Mouse (Mus musculus): ENCODE results near the gene Erlin1. TPM values are rescaled to one million over a fixed set of nuclear protein-coding genes. Genes with fewer than 3 reads are reported as not detected.

The Erlin1 gene
- polyA plus RNA-seq, 2 experiments from 2014 or later, result 3.6 to 5.2 TPM

DNA sequence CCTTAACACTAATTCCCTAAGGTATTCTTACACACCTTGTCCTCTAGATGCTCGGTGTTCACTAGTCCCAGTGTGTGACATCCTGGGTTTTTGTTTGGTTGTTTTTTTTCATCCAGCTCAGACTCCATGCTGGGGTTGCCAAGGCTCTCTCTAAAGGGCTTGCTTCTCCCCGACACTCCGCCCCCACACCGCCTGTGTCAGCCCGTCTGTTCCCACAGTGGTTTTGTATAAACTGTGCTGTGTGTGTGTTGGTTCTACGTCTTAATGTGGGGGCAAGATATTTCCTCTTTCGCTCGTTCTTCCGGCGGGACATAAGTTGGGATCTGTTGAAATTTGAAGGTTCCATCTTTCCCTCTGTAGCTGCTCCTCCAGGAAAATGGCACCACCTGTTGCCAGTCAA lies 71.5 kb downstream of the Erlin1 start:
- no peak for ATAC-seq

DNA sequence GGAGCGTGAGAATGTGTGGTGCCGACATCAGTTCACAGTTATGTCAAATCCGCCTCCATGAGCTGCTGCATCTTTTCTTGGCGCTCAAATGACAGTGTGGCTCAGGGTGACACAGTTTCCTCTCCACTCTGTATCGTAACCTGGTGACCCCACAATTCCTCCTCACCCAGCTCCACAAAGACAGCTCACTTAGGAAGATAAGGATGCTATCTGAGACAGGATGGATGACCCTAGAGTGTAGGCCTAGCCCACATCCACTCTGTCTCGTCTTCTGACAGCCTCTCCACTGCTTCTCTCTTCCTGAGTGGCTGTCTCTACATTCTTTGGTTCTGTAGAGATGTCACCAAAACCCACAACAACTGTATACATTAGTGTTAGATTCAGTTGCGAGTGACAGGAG lies 74.2 kb downstream of the Erlin1 start:
- ATAC-seq, result no peak

DNA sequence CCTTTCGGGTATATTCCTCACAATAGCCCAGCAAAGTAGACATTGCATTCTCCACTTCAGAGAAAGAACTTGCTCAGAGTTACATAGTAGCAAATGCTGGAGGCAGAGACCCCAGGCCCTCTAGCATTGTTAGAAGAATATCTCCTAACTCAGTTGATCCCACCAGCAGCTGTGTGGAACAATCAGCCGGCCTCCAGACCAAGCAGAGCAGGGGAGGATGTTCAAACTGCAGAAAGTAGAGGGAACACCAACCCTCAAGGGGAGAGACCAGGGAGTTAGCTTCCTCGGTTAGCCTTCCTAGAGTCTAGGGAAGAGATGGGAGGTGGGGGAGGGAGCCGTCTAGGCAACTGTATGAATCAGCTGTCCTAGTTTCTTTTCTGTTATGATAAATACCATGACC lies 77.1 kb downstream of the Erlin1 start:
- ATAC-seq, result no peak

DNA sequence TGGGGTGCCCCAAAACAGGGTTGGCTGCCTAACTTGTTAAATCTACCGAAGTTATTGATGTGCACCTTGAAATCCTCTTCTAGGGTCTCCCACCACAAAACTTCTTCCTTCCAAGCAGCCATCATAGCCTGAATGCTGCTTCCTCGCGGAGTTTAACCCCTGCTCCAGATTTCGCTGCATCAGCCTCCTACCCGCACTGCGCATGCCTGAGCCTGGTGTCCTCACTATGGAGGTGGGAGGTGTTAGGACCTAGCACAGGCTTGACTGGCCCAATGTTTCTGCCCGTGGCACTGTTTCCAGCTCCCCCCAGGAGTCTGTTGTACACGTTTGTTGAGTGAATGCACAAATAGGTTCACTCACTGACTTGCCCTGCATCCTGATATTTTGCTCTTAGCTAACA lies 79.2 kb downstream of the Erlin1 start:
- ATAC-seq, result no peak

DNA sequence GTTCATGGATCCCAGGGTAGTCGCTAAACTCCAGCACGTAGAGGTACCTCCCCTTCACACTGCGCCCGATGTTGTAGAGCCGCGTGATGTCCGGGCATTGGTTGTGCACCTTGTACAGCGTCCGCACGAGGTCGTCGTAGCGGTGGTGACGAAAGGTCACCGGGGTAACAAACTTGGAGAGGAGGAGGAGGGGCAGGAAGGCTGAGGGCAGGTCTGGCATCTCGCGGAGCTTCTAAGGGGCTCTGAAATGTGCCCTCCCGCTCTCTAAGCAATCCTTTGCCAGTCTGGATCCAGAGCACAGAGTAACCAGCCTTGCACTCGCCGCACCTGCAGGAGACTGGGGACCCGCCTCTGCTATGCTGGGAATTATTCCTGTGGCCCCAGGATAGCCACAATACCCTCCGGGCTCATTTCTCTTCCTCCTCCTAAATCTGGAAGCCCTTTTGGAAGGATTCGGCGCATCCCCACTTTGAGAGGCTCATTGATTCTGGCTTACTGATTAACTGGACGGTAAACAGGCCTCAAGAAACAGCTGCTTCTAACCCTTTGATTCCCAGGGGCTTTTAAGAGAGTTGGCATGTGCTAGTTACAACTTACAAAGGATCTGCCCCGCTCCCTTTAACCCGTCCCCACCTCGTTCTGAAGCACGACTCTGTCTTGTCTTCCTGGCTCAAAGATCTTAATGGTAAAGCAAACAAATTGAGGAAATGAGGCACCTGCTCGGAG lies 83.4 kb downstream of the Erlin1 start, which contains the start of gene Cpn1:
Gene Cpn1, minus strand, starts transcription at position 488 of the 726 bp plus-strand sequence.
- no peak for ATAC-seq

Other genes with a start within 250 kb of the Erlin1 start
- gene Dnmbp, start 129.6 kb downstream of the Erlin1 start, polyA plus RNA-seq (2017; shearing (Covaris generic)), result 1 to 10 TPM; 5.9 to 7.9 TPM
- not detected for gene Cpn1, start 83.2 kb downstream of the Erlin1 start, polyA plus RNA-seq (2017; shearing (Covaris generic))
- not detected for gene Cyp2c23, start 40.6 kb downstream of the Erlin1 start, polyA plus RNA-seq (2017; shearing (Covaris generic))
- gene Chuk, start 37.7 kb upstream of the Erlin1 start, polyA plus RNA-seq (2017; shearing (Covaris generic)), result 10 to 100 TPM; 43.5 to 46.8 TPM
- 10 to 100 TPM; 31.4 to 31.6 TPM for gene Cwf19l1, start 66.1 kb upstream of the Erlin1 start, polyA plus RNA-seq (2017; shearing (Covaris generic))
- 100 to 1,000 TPM; 117 to 129 TPM for gene Bloc1s2, start 76.7 kb upstream of the Erlin1 start, polyA plus RNA-seq (2017; shearing (Covaris generic))
- gene Pkd2l1, start 122.7 kb upstream of the Erlin1 start, polyA plus RNA-seq (2017; shearing (Covaris generic)), result not detected
- not detected for gene Scd3, start 133.5 kb upstream of the Erlin1 start, polyA plus RNA-seq (2017; shearing (Covaris generic))
- gene Scd2, start 223.9 kb upstream of the Erlin1 start, polyA plus RNA-seq (2017; shearing (Covaris generic)), result 10 to 100 TPM; 40.3 to 46.7 TPM